Comparison of ENCODE assay signal across 10 mouse cellular contexts in the genomic region with DNA sequence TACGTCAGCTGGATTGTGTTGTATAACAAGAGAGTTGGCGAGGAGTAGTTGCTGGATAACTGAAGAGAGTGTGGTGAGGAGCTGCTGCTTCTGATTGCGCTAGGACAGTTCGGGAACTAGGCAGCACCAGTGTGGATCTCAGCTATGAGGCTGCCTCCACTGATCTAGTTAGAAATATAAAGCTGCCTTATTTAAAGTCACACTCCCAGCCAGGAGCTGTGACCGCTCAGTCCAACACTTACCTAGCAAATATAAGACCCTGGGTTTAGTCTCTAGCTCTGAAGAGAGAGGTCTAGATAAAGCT. TPM values are rescaled to one million over a fixed set of nuclear protein-coding genes. Genes with fewer than 3 reads are reported as not detected.
A peak's percentile ranks its signal among the peaks of the same experiment; 100 is the strongest.
DNase-seq lines count a peak whose midpoint lies in the region; ATAC-seq and TF ChIP-seq lines count a peak whose summit lies in the region.
"Had no signal": no experiment of that assay in that cellular context is flagged by ENCODE, and none has a peak within 500 bp of the region (broad histone marks: within the 10 kb centered on the region; RNA-seq: fewer than 3 reads in every experiment).

No protein-coding gene starts in this region.

- TF ChIP-seq CTCF in lung, embryonic 14.5 days (IDR thresholded peaks at IDR 0.05; ENCODE audit: low read depth) = no peak
- TF ChIP-seq CTCF in cerebellum, adult 2 months (IDR thresholded peaks at IDR 0.05; ENCODE audit: borderline replicate concordance, insufficient read depth, low read depth, low read length) = no peak

- peak; percentile 72 for ATAC-seq in forebrain, embryonic 13.5 days
- ATAC-seq in forebrain, embryonic 11.5 days (replicated peaks; ENCODE audit: low FRiP score) = no peak
- 0 out of 2 replicates have a peak, but pooled peaks have one; percentile 11 for ATAC-seq in lung, embryonic 14.5 days (ENCODE audit: insufficient read depth)
- ATAC-seq in hindbrain, embryonic 13.5 days (ENCODE audit: low FRiP score) = peak; percentile 34
- ATAC-seq in neural tube, embryonic 12.5 days (ENCODE audit: low FRiP score, low read depth) = peak; percentile 26

- H3K9ac ChIP-seq in forebrain, embryonic 13.5 days = no peak overlapping the region
- no peak overlapping the region for H3K9ac ChIP-seq in forebrain, embryonic 11.5 days (ENCODE audit: low read length)
- no peak overlapping the region for H3K9ac ChIP-seq in lung, embryonic 14.5 days
- H3K9ac ChIP-seq in hindbrain, embryonic 13.5 days = no peak overlapping the region
- H3K9ac ChIP-seq in neural tube, embryonic 12.5 days = no peak overlapping the region
- H3K9ac ChIP-seq: embryonic facial prominence, embryonic 12.5 days had no signal

- TF ChIP-seq POLR2A in cerebellum, adult 2 months (IDR thresholded peaks at IDR 0.05; ENCODE audit: borderline replicate concordance, insufficient read depth, low read length) = no peak

- DNase-seq in forebrain, embryonic 11.5 days (ENCODE audit: low spot score) = no peak
- DNase-seq in lung, embryonic 14.5 days = no peak
- no peak for DNase-seq in lung, adult 18-20 months
- DNase-seq in cerebellum, adult 2 months = no peak
- DNase-seq in frontal cortex, postnatal 14 days (ENCODE audit: low spot score in 2 of 2) = no peak

- no peaks in the 10 kb centered on the region for H3K9me3 ChIP-seq in forebrain, embryonic 13.5 days (replicated peaks)
- no peaks in the 10 kb centered on the region for H3K9me3 ChIP-seq in forebrain, embryonic 11.5 days (ENCODE audit: control insufficient read depth, low read length)
- H3K9me3 ChIP-seq in lung, embryonic 14.5 days (ENCODE audit: low read depth, low read length) = no peaks in the 10 kb centered on the region
- no peaks in the 10 kb centered on the region for H3K9me3 ChIP-seq in hindbrain, embryonic 13.5 days
- H3K9me3 ChIP-seq in neural tube, embryonic 12.5 days = no peaks in the 10 kb centered on the region
- H3K9me3 ChIP-seq: embryonic facial prominence, embryonic 12.5 days had no signal

- H3K27ac ChIP-seq in forebrain, embryonic 13.5 days = no peak overlapping the region
- H3K27ac ChIP-seq in forebrain, embryonic 11.5 days (ENCODE audit: low read depth, low read length) = no peak overlapping the region
- no peak overlapping the region; the same call in 1 of the 2 replicates for H3K27ac ChIP-seq in lung, embryonic 14.5 days (ENCODE audit: low read depth)
- no peak overlapping the region for H3K27ac ChIP-seq in hindbrain, embryonic 13.5 days
- no peak overlapping the region for H3K27ac ChIP-seq in neural tube, embryonic 12.5 days
- no peak overlapping the region for H3K27ac ChIP-seq in cerebellum, adult 2 months (ENCODE audit: insufficient read depth, low read length)
- H3K27ac ChIP-seq: embryonic facial prominence, embryonic 12.5 days had no signal

- no peaks in the 10 kb centered on the region for H3K4me1 ChIP-seq in forebrain, embryonic 13.5 days
- no peaks in the 10 kb centered on the region for H3K4me1 ChIP-seq in forebrain, embryonic 11.5 days (replicated peaks; ENCODE audit: control insufficient read depth, insufficient read depth, low read length)
- H3K4me1 ChIP-seq in lung, embryonic 14.5 days (ENCODE audit: insufficient read depth) = peaks cover 6% of the 10 kb centered on the region; the same call in 1 of the 2 replicates
- peaks cover 23% of the 10 kb centered on the region; the same call in 1 of the 2 replicates for H3K4me1 ChIP-seq in hindbrain, embryonic 13.5 days (replicated peaks)
- H3K4me1 ChIP-seq in neural tube, embryonic 12.5 days = 0 out of 2 replicates have a peak, but pooled peaks cover 6% of the 10 kb centered on the region
- no peaks in the 10 kb centered on the region; the same call in 1 of the 2 replicates for H3K4me1 ChIP-seq in cerebellum, adult 2 months (ENCODE audit: control insufficient read depth, insufficient read depth, low read length)

- H3K4me2 ChIP-seq in forebrain, embryonic 13.5 days = no peak overlapping the region
- no peak overlapping the region for H3K4me2 ChIP-seq in forebrain, embryonic 11.5 days (ENCODE audit: low read depth, low read length, severe bottlenecking)
- peak overlapping the region; percentile 31; the same call in 1 of the 2 replicates for H3K4me2 ChIP-seq in lung, embryonic 14.5 days
- H3K4me2 ChIP-seq in hindbrain, embryonic 13.5 days = no peak overlapping the region
- no peak overlapping the region for H3K4me2 ChIP-seq in neural tube, embryonic 12.5 days (replicated peaks)
- H3K4me2 ChIP-seq: embryonic facial prominence, embryonic 12.5 days had no signal

- H3K36me3 ChIP-seq in forebrain, embryonic 13.5 days (ENCODE audit: poor library complexity, severe bottlenecking) = 0 out of 2 replicates have a peak, but pooled peaks cover 3% of the 10 kb centered on the region
- H3K36me3 ChIP-seq in forebrain, embryonic 11.5 days (ENCODE audit: control insufficient read depth, insufficient read depth, low read length) = no peaks in the 10 kb centered on the region
- H3K36me3 ChIP-seq in lung, embryonic 14.5 days (ENCODE audit: insufficient read depth) = no peaks in the 10 kb centered on the region
- H3K36me3 ChIP-seq in hindbrain, embryonic 13.5 days = peaks cover 4% of the 10 kb centered on the region
- peaks cover 3% of the 10 kb centered on the region for H3K36me3 ChIP-seq in neural tube, embryonic 12.5 days
- H3K36me3 ChIP-seq: embryonic facial prominence, embryonic 12.5 days had no signal

- H3K4me3 ChIP-seq in forebrain, embryonic 13.5 days = no peak overlapping the region
- H3K4me3 ChIP-seq in forebrain, embryonic 11.5 days (ENCODE audit: low read depth, low read length) = no peak overlapping the region
- no peak overlapping the region for H3K4me3 ChIP-seq in lung, embryonic 14.5 days (ENCODE audit: low read depth, low read length)
- no peak overlapping the region for H3K4me3 ChIP-seq in hindbrain, embryonic 13.5 days
- no peak overlapping the region for H3K4me3 ChIP-seq in neural tube, embryonic 12.5 days
- no peak overlapping the region for H3K4me3 ChIP-seq in cerebellum, adult 2 months (replicated peaks; ENCODE audit: insufficient read depth, low read depth, low read length)
- H3K4me3 ChIP-seq: embryonic facial prominence, embryonic 12.5 days; layer of hippocampus, adult 2 months had no signal

- no peaks in the 10 kb centered on the region for H3K27me3 ChIP-seq in forebrain, embryonic 13.5 days
- no peaks in the 10 kb centered on the region for H3K27me3 ChIP-seq in forebrain, embryonic 11.5 days (ENCODE audit: control insufficient read depth, insufficient read depth, low read length)
- H3K27me3 ChIP-seq in lung, embryonic 14.5 days (ENCODE audit: insufficient read depth, low read length) = no peaks in the 10 kb centered on the region
- H3K27me3 ChIP-seq in hindbrain, embryonic 13.5 days = no peaks in the 10 kb centered on the region
- no peaks in the 10 kb centered on the region for H3K27me3 ChIP-seq in neural tube, embryonic 12.5 days (replicated peaks)
- no peaks in the 10 kb centered on the region for H3K27me3 ChIP-seq in cerebellum, adult 2 months (ENCODE audit: control insufficient read depth, insufficient read depth, low read length)
- H3K27me3 ChIP-seq: embryonic facial prominence, embryonic 12.5 days had no signal

- WGBS in forebrain, embryonic 13.5 days = 78% methylated on average over 5 of the region's 5 CpGs
- 80% methylated on average over 5 of the region's 5 CpGs for WGBS in forebrain, embryonic 11.5 days
- 63% methylated on average over 5 of the region's 5 CpGs for WGBS in lung, embryonic 14.5 days
- WGBS in hindbrain, embryonic 13.5 days = 87% methylated on average over 5 of the region's 5 CpGs
- 92% methylated on average over 5 of the region's 5 CpGs for WGBS in neural tube, embryonic 12.5 days
- 35% methylated on average over 5 of the region's 5 CpGs for WGBS in cerebellum, adult 2 months

RNA-seq across cellular contexts. Expression of a gene that starts 10.5 kb away (rescaled TPM):
- polyA plus RNA-seq in forebrain, embryonic 13.5 days (2015; fragmentation: Nextera tagmentation; extraction: Ambion mirVana) = 13.4 and 13.9 TPM in 2 replicates
- 14.7 and 15.2 TPM in 2 replicates for polyA plus RNA-seq in forebrain, embryonic 11.5 days (2014; fragmentation: Nextera tagmentation; extraction: Ambion mirVana)
- polyA plus RNA-seq in lung, embryonic 14.5 days (2014; fragmentation: Nextera tagmentation; extraction: Ambion mirVana) = 7.6 and 8.9 TPM in 2 replicates
- 21.5 and 22.0 TPM in 2 replicates for polyA plus RNA-seq in hindbrain, embryonic 13.5 days (2015; fragmentation: Nextera tagmentation; extraction: Ambion mirVana)
- 18.9 and 20.3 TPM in 2 replicates for polyA plus RNA-seq in neural tube, embryonic 12.5 days (2016; fragmentation: Nextera tagmentation; extraction: Ambion mirVana)
- 27.8 and 31.3 TPM in 2 replicates for polyA plus RNA-seq in cerebellum, adult 2 months (2012; rRNA removed)
